Mouse (Mus musculus): ENCODE data around the gene Zyx. TPM values are rescaled to one million over a fixed set of nuclear protein-coding genes. Genes with fewer than 3 reads are reported as not detected.

Zyx gene
- polyA plus RNA-seq, 1 experiment from 2014 or later = 97.7 TPM

GRCm38 (mm10) chr6:42353180-42353579 lies 3.8 kb downstream of the Zyx start:
- no peaks in the 10 kb centered on the region for H3K27me3 ChIP-seq (ENCODE audit: control insufficient read depth, insufficient read depth, low read length)
- no peak overlapping the region for H3K4me2 ChIP-seq (ENCODE audit: low read depth, severe bottlenecking)
- no peak for ATAC-seq (ENCODE audit: insufficient number of reproducible peaks, low FRiP score, low TSS enrichment, low read depth)
- 89% methylated on average over 8 of the region's 8 CpGs for WGBS
- no peak for DNase-seq (ENCODE audit: low spot score)
- no peak overlapping the region for H3K4me3 ChIP-seq (ENCODE audit: low read depth, low read length)
- peaks cover 12% of the 10 kb centered on the region for H3K36me3 ChIP-seq (ENCODE audit: control insufficient read depth, insufficient read depth, low read length)
- H3K4me1 ChIP-seq (ENCODE audit: control insufficient read depth, insufficient read depth, low read length) = peaks cover 15% of the 10 kb centered on the region
- H3K9ac ChIP-seq (ENCODE audit: low read length) = no peak overlapping the region
- no peak overlapping the region for H3K27ac ChIP-seq (replicated peaks; ENCODE audit: low read depth, low read length)
- no peaks in the 10 kb centered on the region for H3K9me3 ChIP-seq (ENCODE audit: control insufficient read depth, low read length)

- H3K4me1 ChIP-seq (ENCODE audit: control insufficient read depth, insufficient read depth, low read length) = peaks cover 15% of the 10 kb centered on the region
- no peak for ATAC-seq (ENCODE audit: insufficient number of reproducible peaks, low FRiP score, low TSS enrichment, low read depth)
- no peak for DNase-seq (ENCODE audit: low spot score)
- peaks cover 15% of the 10 kb centered on the region for H3K36me3 ChIP-seq (ENCODE audit: control insufficient read depth, insufficient read depth, low read length)
- H3K9me3 ChIP-seq (ENCODE audit: control insufficient read depth, low read length) = no peaks in the 10 kb centered on the region
- H3K27me3 ChIP-seq (ENCODE audit: control insufficient read depth, insufficient read depth, low read length) = no peaks in the 10 kb centered on the region
- H3K4me2 ChIP-seq (ENCODE audit: low read depth, severe bottlenecking) = no peak overlapping the region
- no peak overlapping the region for H3K4me3 ChIP-seq (ENCODE audit: low read depth, low read length)
- no peak overlapping the region for H3K27ac ChIP-seq (replicated peaks; ENCODE audit: low read depth, low read length)
- no peak overlapping the region for H3K9ac ChIP-seq (ENCODE audit: low read length)
- 80% methylated on average over 11 of the region's 11 CpGs for WGBS
Observed at GRCm38 (mm10) chr6:42354076-42355019, 4.9 kb downstream of the Zyx start.

- DNase-seq (ENCODE audit: low spot score) (no peak), ATAC-seq (ENCODE audit: insufficient number of reproducible peaks, low FRiP score, low TSS enrichment, low read depth) (no peak)
- Histone ChIP-seq H3K9ac (ENCODE audit: low read length) (no peak overlapping the region), H3K27me3 (ENCODE audit: control insufficient read depth, insufficient read depth, low read length) (no peaks in the 10 kb centered on the region), H3K9me3 (ENCODE audit: control insufficient read depth, low read length) (no peaks in the 10 kb centered on the region), H3K4me1 (ENCODE audit: control insufficient read depth, insufficient read depth, low read length) (peaks cover 15% of the 10 kb centered on the region), H3K4me3 (ENCODE audit: low read depth, low read length) (no peak overlapping the region), H3K27ac (replicated peaks; ENCODE audit: low read depth, low read length) (no peak overlapping the region), H3K36me3 (ENCODE audit: control insufficient read depth, insufficient read depth, low read length) (peaks cover 15% of the 10 kb centered on the region), H3K4me2 (ENCODE audit: low read depth, severe bottlenecking) (no peak overlapping the region)
- WGBS = 92% methylated on average over 6 of the region's 6 CpGs
Observed at GRCm38 (mm10) chr6:42355366-42355765, 5.9 kb downstream of the Zyx start.

GRCm38 (mm10) chr6:42355794-42356600 lies 6.6 kb downstream of the Zyx start:
- WGBS = 91% methylated on average over 13 of the region's 13 CpGs
- Histone ChIP-seq H3K27ac (replicated peaks; ENCODE audit: low read depth, low read length) (no peak overlapping the region), H3K4me1 (ENCODE audit: control insufficient read depth, insufficient read depth, low read length) (peaks cover 12% of the 10 kb centered on the region), H3K9ac (ENCODE audit: low read length) (no peak overlapping the region), H3K36me3 (ENCODE audit: control insufficient read depth, insufficient read depth, low read length) (peaks cover 15% of the 10 kb centered on the region), H3K4me3 (ENCODE audit: low read depth, low read length) (no peak overlapping the region), H3K27me3 (ENCODE audit: control insufficient read depth, insufficient read depth, low read length) (no peaks in the 10 kb centered on the region), H3K4me2 (ENCODE audit: low read depth, severe bottlenecking) (no peak overlapping the region), H3K9me3 (ENCODE audit: control insufficient read depth, low read length) (no peaks in the 10 kb centered on the region)
- DNase-seq (ENCODE audit: low spot score) (no peak), ATAC-seq (ENCODE audit: insufficient number of reproducible peaks, low FRiP score, low TSS enrichment, low read depth) (no peak)

GRCm38 (mm10) chr6:42356913-42357312 lies 7.5 kb downstream of the Zyx start:
- peaks cover 15% of the 10 kb centered on the region for H3K36me3 ChIP-seq (ENCODE audit: control insufficient read depth, insufficient read depth, low read length)
- WGBS = 94% methylated on average over 5 of the region's 5 CpGs

DNA sequence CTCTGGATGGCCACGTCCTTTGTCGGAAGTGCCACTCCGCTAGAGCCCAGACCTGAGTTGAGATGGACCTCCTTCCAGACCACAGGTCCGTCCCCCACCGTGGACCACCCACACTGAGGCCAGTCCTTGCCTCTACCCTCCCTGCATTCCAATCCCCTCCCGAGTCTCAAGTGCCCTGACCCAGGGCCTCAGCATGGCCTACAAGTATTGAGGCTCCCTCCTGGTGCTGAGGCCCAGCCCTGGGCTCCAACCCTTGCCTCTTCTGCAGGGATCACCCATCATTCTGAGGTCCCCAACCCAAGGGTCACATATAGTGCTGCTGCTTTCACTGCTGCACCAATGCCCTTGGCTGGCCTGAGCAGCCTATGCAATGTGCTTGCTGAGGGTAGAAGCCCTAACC lies 8.5 kb downstream of the Zyx start:
- DNase-seq (ENCODE audit: low spot score) (no peak), ATAC-seq (ENCODE audit: insufficient number of reproducible peaks, low FRiP score, low TSS enrichment, low read depth) (no peak)
- no peaks in the 10 kb centered on the region for H3K4me1 ChIP-seq (ENCODE audit: control insufficient read depth, insufficient read depth, low read length)
- WGBS = 53% methylated on average over 6 of the region's 6 CpGs
- H3K4me3 ChIP-seq (ENCODE audit: low read depth, low read length) = no peak overlapping the region
- H3K27me3 ChIP-seq (ENCODE audit: control insufficient read depth, insufficient read depth, low read length) = no peaks in the 10 kb centered on the region
- H3K9me3 ChIP-seq (ENCODE audit: control insufficient read depth, low read length) = no peaks in the 10 kb centered on the region
- no peak overlapping the region for H3K9ac ChIP-seq (ENCODE audit: low read length)
- no peak overlapping the region for H3K27ac ChIP-seq (replicated peaks; ENCODE audit: low read depth, low read length)
- H3K36me3 ChIP-seq (ENCODE audit: control insufficient read depth, insufficient read depth, low read length) = peaks cover 15% of the 10 kb centered on the region
- H3K4me2 ChIP-seq (ENCODE audit: low read depth, severe bottlenecking) = no peak overlapping the region

More at GRCm38 (mm10) chr6:42356913-42357312, 7.5 kb downstream of the Zyx start:
- H3K4me1 ChIP-seq (ENCODE audit: control insufficient read depth, insufficient read depth, low read length) = 0 out of 2 replicates have a peak, but pooled peaks cover 3% of the 10 kb centered on the region
- no peaks in the 10 kb centered on the region for H3K27me3 ChIP-seq (ENCODE audit: control insufficient read depth, insufficient read depth, low read length)
- no peak overlapping the region for H3K4me3 ChIP-seq (ENCODE audit: low read depth, low read length)
- H3K9me3 ChIP-seq (ENCODE audit: control insufficient read depth, low read length) = no peaks in the 10 kb centered on the region
- DNase-seq (ENCODE audit: low spot score) = no peak
- H3K27ac ChIP-seq (replicated peaks; ENCODE audit: low read depth, low read length) = no peak overlapping the region
- no peak overlapping the region for H3K4me2 ChIP-seq (ENCODE audit: low read depth, severe bottlenecking)
- H3K9ac ChIP-seq (ENCODE audit: low read length) = no peak overlapping the region
- ATAC-seq (ENCODE audit: insufficient number of reproducible peaks, low FRiP score, low TSS enrichment, low read depth) = no peak

GRCm38 (mm10) chr6:42358901-42359300 lies 9.5 kb downstream of the Zyx start:
- H3K9ac ChIP-seq (ENCODE audit: low read length) = no peak overlapping the region
- H3K4me1 ChIP-seq (ENCODE audit: control insufficient read depth, insufficient read depth, low read length) = no peaks in the 10 kb centered on the region
- WGBS = 93% methylated on average over 12 of the region's 12 CpGs
- no peak for ATAC-seq (ENCODE audit: insufficient number of reproducible peaks, low FRiP score, low TSS enrichment, low read depth)
- no peak overlapping the region for H3K4me3 ChIP-seq (ENCODE audit: low read depth, low read length)
- no peak overlapping the region for H3K27ac ChIP-seq (replicated peaks; ENCODE audit: low read depth, low read length)
- no peak overlapping the region for H3K4me2 ChIP-seq (ENCODE audit: low read depth, severe bottlenecking)
- H3K27me3 ChIP-seq (ENCODE audit: control insufficient read depth, insufficient read depth, low read length) = no peaks in the 10 kb centered on the region
- no peak for DNase-seq (ENCODE audit: low spot score)
- peaks cover 15% of the 10 kb centered on the region for H3K36me3 ChIP-seq (ENCODE audit: control insufficient read depth, insufficient read depth, low read length)
- H3K9me3 ChIP-seq (ENCODE audit: control insufficient read depth, low read length) = no peaks in the 10 kb centered on the region

DNA sequence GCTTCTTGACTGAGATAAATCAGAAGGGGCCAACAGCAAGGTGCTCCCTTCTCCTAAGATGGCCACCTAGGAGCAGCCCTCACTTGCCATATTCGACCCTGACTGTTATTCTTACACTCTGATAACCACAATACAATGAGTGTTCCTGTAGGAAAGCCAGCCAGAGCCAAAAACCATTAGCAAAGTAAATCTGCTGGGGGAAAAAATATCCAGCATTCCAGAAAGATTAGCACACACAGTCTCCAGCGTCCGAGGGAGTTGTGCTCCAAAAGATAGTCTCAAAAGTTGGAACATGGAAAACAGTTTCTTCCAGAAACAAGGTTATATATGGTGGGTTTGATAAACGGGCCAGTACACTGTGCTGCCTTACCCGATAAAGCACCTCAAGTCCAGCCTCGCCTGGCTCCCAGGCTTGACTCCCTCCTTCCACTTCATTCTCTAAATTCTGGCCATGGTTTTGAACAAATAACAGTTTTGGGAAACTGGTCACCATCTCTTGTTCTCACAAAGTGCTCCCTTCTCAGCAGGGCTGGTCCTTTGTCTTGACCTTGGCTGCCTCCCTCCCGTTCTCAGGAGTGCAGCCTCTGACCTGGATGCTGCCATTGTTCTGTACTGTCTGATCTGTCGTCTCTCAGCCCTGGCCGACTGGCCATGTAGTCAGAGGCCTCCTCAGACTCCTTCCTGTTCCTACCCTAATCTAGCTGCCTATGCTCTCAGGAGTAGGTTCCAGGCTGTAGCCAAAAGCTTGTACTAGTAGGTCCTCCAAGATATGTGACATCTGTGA lies 10.1 kb downstream of the Zyx start:
- Histone ChIP-seq H3K27ac (replicated peaks; ENCODE audit: low read depth, low read length) (no peak overlapping the region), H3K4me1 (ENCODE audit: control insufficient read depth, insufficient read depth, low read length) (no peaks in the 10 kb centered on the region), H3K36me3 (ENCODE audit: control insufficient read depth, insufficient read depth, low read length) (peaks cover 15% of the 10 kb centered on the region), H3K4me3 (ENCODE audit: low read depth, low read length) (no peak overlapping the region), H3K27me3 (ENCODE audit: control insufficient read depth, insufficient read depth, low read length) (no peaks in the 10 kb centered on the region), H3K4me2 (ENCODE audit: low read depth, severe bottlenecking) (no peak overlapping the region), H3K9me3 (ENCODE audit: control insufficient read depth, low read length) (no peaks in the 10 kb centered on the region), H3K9ac (ENCODE audit: low read length) (no peak overlapping the region)
- WGBS = 82% methylated on average over 9 of the region's 9 CpGs
- ATAC-seq (ENCODE audit: insufficient number of reproducible peaks, low FRiP score, low TSS enrichment, low read depth) (no peak), DNase-seq (ENCODE audit: low spot score) (no peak)

All from limb, embryonic 11.5 days (tissue).